Mouse (Mus musculus) MEL-GATA-1-ER (cell line): Measurements from ENCODE around the gene Ucn3.

Experiments used
- DNase-seq: peaks from one replicate; pipeline ENCODE4 v3.0.0-alpha.2; 2012; ENCODE audit warnings: low read depth; ENCODE audit errors: extremely low read depth

Ucn3 gene

GRCm38 (mm10) chr13:3892601-3893000, 52.5 kb downstream of the Ucn3 start:
- DNase-seq: no peak

- DNase-seq: no peak
Observed at GRCm38 (mm10) chr13:3891479-3892087, 53.6 kb downstream of the Ucn3 start.
